Mouse (Mus musculus): ENCODE results near the gene Siglece. TPM values are rescaled to one million over a fixed set of nuclear protein-coding genes. Genes with fewer than 3 reads are reported as not detected.
"Not testable (repeated sequence)": the region's sequence is repeated elsewhere in the genome, so short reads cannot be mapped to it uniquely, and the experiment has no call there.

The Siglece gene
- polyA plus RNA-seq, 1 experiment from 2014 or later: 0.95 TPM

DNA sequence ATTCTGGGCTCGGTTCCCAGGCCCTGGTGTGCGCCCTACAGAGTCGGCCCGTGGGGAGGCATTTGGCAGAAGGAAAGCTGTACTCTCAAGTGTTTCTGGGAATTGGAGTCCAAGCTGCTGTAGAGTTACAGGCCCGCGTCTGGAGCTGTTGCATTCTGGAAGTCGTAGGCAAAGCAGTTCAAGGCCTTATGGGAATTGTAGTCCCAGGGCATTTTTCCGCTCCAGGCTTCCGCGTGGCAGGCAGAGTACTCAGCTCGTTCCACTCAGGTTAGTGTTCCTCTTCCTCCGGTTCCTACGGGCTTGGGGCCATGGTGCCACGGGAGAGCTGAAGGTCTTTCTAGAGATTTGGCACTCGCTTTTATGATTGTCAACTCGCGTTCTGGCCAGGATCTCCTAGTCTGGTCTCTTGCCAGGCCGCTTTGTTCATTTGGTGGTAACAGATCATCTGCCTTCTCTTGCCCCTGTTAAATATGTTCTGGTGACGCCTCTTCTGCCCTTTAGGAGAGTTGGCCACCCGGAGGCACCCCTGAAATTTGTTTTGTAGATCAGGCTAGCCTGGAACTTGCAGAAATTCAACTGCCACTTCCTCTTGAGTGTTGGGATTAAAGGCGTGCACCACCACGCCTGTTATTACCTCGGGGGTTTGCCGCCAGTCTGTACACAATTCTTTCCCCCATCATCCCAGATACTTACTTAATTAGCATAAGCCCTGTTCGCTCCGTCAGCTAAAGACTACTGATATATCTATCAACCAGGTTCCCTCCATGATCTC is 12.0 kb upstream of the Siglece start, which contains the start of gene Ctu1:
Gene Ctu1 (plus strand): TSS at position 208 of the 772 bp plus-strand sequence.
- peak; percentile 96 for ATAC-seq (ENCODE audit: low FRiP score, low TSS enrichment)
- Histone ChIP-seq H3K4me1 (ENCODE audit: control insufficient read depth, insufficient read depth, low read length) (peaks cover 6% of the 10 kb centered on the region; the same call in 1 of the 2 replicates), H3K36me3 (ENCODE audit: control insufficient read depth, insufficient read depth, low read length) (peaks cover 23% of the 10 kb centered on the region), H3K27me3 (ENCODE audit: control insufficient read depth, insufficient read depth, low read length) (no peaks in the 10 kb centered on the region), H3K27ac (ENCODE audit: low read depth, low read length) (peak within 1 kb of the TSS; percentile 20; the same call in 1 of the 2 replicates), H3K9ac (ENCODE audit: low read depth, low read length) (peak within 1 kb of the TSS; percentile 81), H3K4me2 (replicated peaks; ENCODE audit: low read depth, low read length) (peak within 1 kb of the TSS; percentile 59), H3K4me3 (ENCODE audit: low read length) (peak within 1 kb of the TSS; percentile 80), H3K9me3 (ENCODE audit: control insufficient read depth, low read length) (0 out of 2 replicates have a peak, but pooled peaks cover 9% of the 10 kb centered on the region)
- under 1% methylated on average over 26 of the region's 26 CpGs for WGBS

GRCm38 (mm10) chr7:43671064-43671808 is 11.3 kb upstream of the Siglece start:
- H3K4me3 ChIP-seq (ENCODE audit: low read length): peak overlapping the region; percentile 80

DNA sequence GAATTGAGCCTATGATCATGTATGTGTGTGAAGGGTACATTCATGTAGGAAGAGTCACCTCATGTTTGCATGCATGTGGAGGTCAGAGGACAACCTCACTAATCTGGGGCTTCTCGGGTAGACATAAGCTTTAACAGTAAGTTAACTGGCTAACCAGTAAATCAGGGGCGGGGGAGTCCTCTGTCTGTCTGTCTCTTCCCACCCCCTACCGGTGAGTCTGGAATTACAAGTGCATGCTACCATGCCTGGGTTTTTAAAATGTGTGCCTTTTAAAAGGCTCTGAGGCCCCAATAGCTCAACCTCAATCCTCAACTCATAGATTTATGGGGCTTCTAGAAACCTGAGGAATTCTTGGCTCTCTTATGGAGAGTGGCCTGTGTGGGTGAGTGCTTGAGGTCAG is 8.6 kb upstream of the Siglece start:
- Histone ChIP-seq H3K36me3 (ENCODE audit: control insufficient read depth, insufficient read depth, low read length) (no peaks in the 10 kb centered on the region), H3K4me2 (replicated peaks; ENCODE audit: low read depth, low read length) (no peak overlapping the region), H3K9ac (ENCODE audit: low read depth, low read length) (no peak overlapping the region), H3K4me1 (ENCODE audit: control insufficient read depth, insufficient read depth, low read length) (peaks cover 6% of the 10 kb centered on the region; the same call in 1 of the 2 replicates), H3K27ac (ENCODE audit: low read depth, low read length) (no peak overlapping the region), H3K27me3 (ENCODE audit: control insufficient read depth, insufficient read depth, low read length) (no peaks in the 10 kb centered on the region), H3K4me3 (ENCODE audit: low read length) (no peak overlapping the region), H3K9me3 (ENCODE audit: control insufficient read depth, low read length) (no peaks in the 10 kb centered on the region)
- WGBS: 15% methylated on average over 3 of the region's 3 CpGs
- no peak for ATAC-seq (ENCODE audit: low FRiP score, low TSS enrichment)

More at GRCm38 (mm10) chr7:43671064-43671808, 11.3 kb upstream of the Siglece start:
- no peaks in the 10 kb centered on the region for H3K27me3 ChIP-seq (ENCODE audit: control insufficient read depth, insufficient read depth, low read length)
- peaks cover 6% of the 10 kb centered on the region; the same call in 1 of the 2 replicates for H3K4me1 ChIP-seq (ENCODE audit: control insufficient read depth, insufficient read depth, low read length)
- peak; percentile 36 for ATAC-seq (ENCODE audit: low FRiP score, low TSS enrichment)
- H3K9me3 ChIP-seq (ENCODE audit: control insufficient read depth, low read length): 0 out of 2 replicates have a peak, but pooled peaks cover 5% of the 10 kb centered on the region
- peak overlapping the region; percentile 59 for H3K4me2 ChIP-seq (replicated peaks; ENCODE audit: low read depth, low read length)
- peaks cover 15% of the 10 kb centered on the region for H3K36me3 ChIP-seq (ENCODE audit: control insufficient read depth, insufficient read depth, low read length)
- no peak overlapping the region for H3K27ac ChIP-seq (ENCODE audit: low read depth, low read length)
- peak overlapping the region; percentile 32; the same call in 1 of the 2 replicates for H3K9ac ChIP-seq (ENCODE audit: low read depth, low read length)
- WGBS: 68% methylated on average over 11 of the region's 11 CpGs

DNA sequence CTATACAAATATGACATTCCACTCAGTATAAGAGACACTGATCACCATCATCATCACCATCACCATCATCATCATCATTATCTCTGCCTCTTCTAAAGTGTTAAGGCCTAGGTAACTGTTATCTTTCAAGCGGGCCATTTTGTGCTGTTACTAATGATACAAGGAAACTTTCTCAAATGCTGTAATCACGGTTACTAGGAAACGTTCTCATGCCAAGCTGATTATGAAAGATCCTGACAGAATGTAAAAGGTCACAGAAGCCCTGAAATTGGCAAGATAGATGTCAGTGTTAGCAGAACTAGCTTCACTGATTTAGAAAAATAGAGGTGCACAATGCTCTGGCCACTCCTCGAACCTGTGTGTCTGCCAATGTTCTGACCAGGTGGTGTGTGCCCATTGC is 7.3 kb upstream of the Siglece start:
- H3K4me3 ChIP-seq (ENCODE audit: low read length); H3K27me3 ChIP-seq (ENCODE audit: control insufficient read depth, insufficient read depth, low read length); H3K4me2 ChIP-seq (replicated peaks; ENCODE audit: low read depth, low read length); H3K9me3 ChIP-seq (ENCODE audit: control insufficient read depth, low read length); H3K9ac ChIP-seq (ENCODE audit: low read depth, low read length); H3K27ac ChIP-seq (ENCODE audit: low read depth, low read length); H3K36me3 ChIP-seq (ENCODE audit: control insufficient read depth, insufficient read depth, low read length); H3K4me1 ChIP-seq (ENCODE audit: control insufficient read depth, insufficient read depth, low read length); ATAC-seq (ENCODE audit: low FRiP score, low TSS enrichment): not testable (repeated sequence)
- 89% methylated on average over 4 of the region's 4 CpGs for WGBS

- Histone ChIP-seq H3K9ac (ENCODE audit: low read depth, low read length) (no peak overlapping the region), H3K4me3 (ENCODE audit: low read length) (no peak overlapping the region), H3K4me2 (replicated peaks; ENCODE audit: low read depth, low read length) (no peak overlapping the region), H3K4me1 (ENCODE audit: control insufficient read depth, insufficient read depth, low read length) (no peaks in the 10 kb centered on the region), H3K27me3 (ENCODE audit: control insufficient read depth, insufficient read depth, low read length) (no peaks in the 10 kb centered on the region), H3K36me3 (ENCODE audit: control insufficient read depth, insufficient read depth, low read length) (no peaks in the 10 kb centered on the region), H3K9me3 (ENCODE audit: control insufficient read depth, low read length) (no peaks in the 10 kb centered on the region), H3K27ac (ENCODE audit: low read depth, low read length) (no peak overlapping the region)
- no peak for ATAC-seq (ENCODE audit: low FRiP score, low TSS enrichment)
- 88% methylated on average over 1 of the region's 1 CpGs for WGBS
Observed at GRCm38 (mm10) chr7:43662804-43663203, 2.8 kb upstream of the Siglece start.

- Histone ChIP-seq H3K4me2 (replicated peaks; ENCODE audit: low read depth, low read length) (no peak overlapping the region), H3K4me1 (ENCODE audit: control insufficient read depth, insufficient read depth, low read length) (no peaks in the 10 kb centered on the region), H3K27me3 (ENCODE audit: control insufficient read depth, insufficient read depth, low read length) (no peaks in the 10 kb centered on the region), H3K27ac (ENCODE audit: low read depth, low read length) (no peak overlapping the region), H3K9ac (ENCODE audit: low read depth, low read length) (no peak overlapping the region), H3K4me3 (ENCODE audit: low read length) (no peak overlapping the region), H3K9me3 (ENCODE audit: control insufficient read depth, low read length) (no peaks in the 10 kb centered on the region), H3K36me3 (ENCODE audit: control insufficient read depth, insufficient read depth, low read length) (no peaks in the 10 kb centered on the region)
- no peak for ATAC-seq (ENCODE audit: low FRiP score, low TSS enrichment)
- 58% methylated on average over 6 of the region's 6 CpGs for WGBS
Observed at GRCm38 (mm10) chr7:43656232-43656631, 3.7 kb downstream of the Siglece start.

DNA sequence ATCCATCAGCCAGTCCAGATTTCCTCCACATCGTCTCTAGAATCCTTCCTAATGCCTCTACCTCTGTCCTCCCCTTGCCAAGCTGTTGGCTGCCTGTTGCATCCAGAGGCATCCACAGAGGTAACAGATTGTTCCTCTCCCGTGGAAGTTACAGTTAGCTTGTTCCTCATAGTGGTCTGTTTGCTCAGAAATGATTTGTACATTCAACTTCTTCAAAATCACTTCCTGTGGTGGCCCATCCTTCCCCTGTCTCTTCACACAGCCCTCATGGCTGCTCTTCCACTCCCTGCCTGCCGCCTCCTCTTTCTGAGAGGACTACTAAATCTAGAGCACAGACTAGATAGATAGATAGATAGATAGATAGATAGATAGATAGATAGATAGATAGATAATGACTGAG is 5.4 kb downstream of the Siglece start:
- ATAC-seq (ENCODE audit: low FRiP score, low TSS enrichment): no peak
- H3K9me3 ChIP-seq (ENCODE audit: control insufficient read depth, low read length): no peaks in the 10 kb centered on the region; the same call in 1 of the 2 replicates
- no peaks in the 10 kb centered on the region for H3K27me3 ChIP-seq (ENCODE audit: control insufficient read depth, insufficient read depth, low read length)
- no peak overlapping the region for H3K4me2 ChIP-seq (replicated peaks; ENCODE audit: low read depth, low read length)
- H3K4me1 ChIP-seq (ENCODE audit: control insufficient read depth, insufficient read depth, low read length): no peaks in the 10 kb centered on the region
- no peak overlapping the region for H3K27ac ChIP-seq (ENCODE audit: low read depth, low read length)
- H3K36me3 ChIP-seq (ENCODE audit: control insufficient read depth, insufficient read depth, low read length): no peaks in the 10 kb centered on the region
- H3K4me3 ChIP-seq (ENCODE audit: low read length): no peak overlapping the region
- 84% methylated on average over 3 of the region's 3 CpGs for WGBS
- H3K9ac ChIP-seq (ENCODE audit: low read depth, low read length): no peak overlapping the region

DNA sequence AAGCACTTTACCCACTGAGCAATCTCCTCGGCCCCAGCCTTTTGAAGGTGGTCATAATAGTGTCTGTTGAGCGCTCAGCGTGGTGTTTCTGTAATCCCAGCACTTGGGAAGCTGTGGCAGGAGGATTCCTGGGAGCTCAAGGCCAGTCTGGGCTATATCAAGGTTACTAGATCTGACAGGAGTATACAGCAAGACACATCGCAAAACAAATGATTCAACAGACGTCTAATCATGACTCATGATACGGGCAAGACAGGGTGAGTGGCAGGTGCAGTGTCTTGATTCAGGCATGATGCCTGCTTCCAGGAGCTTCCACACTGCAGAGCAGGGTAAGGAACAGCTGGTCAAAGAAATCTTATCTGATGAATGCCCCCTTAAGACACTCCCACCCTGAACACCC is 7.3 kb downstream of the Siglece start:
- H3K27me3 ChIP-seq (ENCODE audit: control insufficient read depth, insufficient read depth, low read length): no peaks in the 10 kb centered on the region
- WGBS: 88% methylated on average over 6 of the region's 6 CpGs
- no peaks in the 10 kb centered on the region; the same call in 1 of the 2 replicates for H3K9me3 ChIP-seq (ENCODE audit: control insufficient read depth, low read length)
- no peaks in the 10 kb centered on the region for H3K4me1 ChIP-seq (ENCODE audit: control insufficient read depth, insufficient read depth, low read length)
- ATAC-seq (ENCODE audit: low FRiP score, low TSS enrichment): no peak
- no peak overlapping the region for H3K27ac ChIP-seq (ENCODE audit: low read depth, low read length)
- H3K4me3 ChIP-seq (ENCODE audit: low read length): no peak overlapping the region
- H3K4me2 ChIP-seq (replicated peaks; ENCODE audit: low read depth, low read length): no peak overlapping the region
- no peak overlapping the region for H3K9ac ChIP-seq (ENCODE audit: low read depth, low read length)
- no peaks in the 10 kb centered on the region for H3K36me3 ChIP-seq (ENCODE audit: control insufficient read depth, insufficient read depth, low read length)

All from kidney, embryonic 14.5 days (tissue).